Mouse (Mus musculus) liver, embryonic 16.5 days (tissue): Measurements from ENCODE around the gene Rgs13. TPM values are rescaled to one million over a fixed set of nuclear protein-coding genes. Genes with fewer than 3 reads are reported as not detected.

ENCODE experiments used
- polyA plus RNA-seq: library from polyadenylated mRNA; unstranded; fragments of >200 nt; fragmentation: Nextera tagmentation; extraction: Ambion mirVana; gene quantifications from 2 replicates; pipeline ENCODE4 v1.2.1, GENCODE M21; 2015

Gene Rgs13
- polyA plus RNA-seq, 1 experiment from 2014 or later: not detected

Other genes with a start within 250 kb of the Rgs13 start
- gene Rgs2, start 173.2 kb downstream of the Rgs13 start, polyA plus RNA-seq: 10.6 and 11.1 TPM in 2 replicates
- gene Rgs1, start 71.9 kb upstream of the Rgs13 start, polyA plus RNA-seq: 0.54 and 0.71 TPM in 2 replicates